Mouse (Mus musculus): ENCODE results near the gene Hoxa10. TPM values are rescaled to one million over a fixed set of nuclear protein-coding genes. Genes with fewer than 3 reads are reported as not detected.
A peak's percentile ranks its signal among the peaks of the same experiment; 100 is the strongest.

Hoxa10 gene
- polyA plus RNA-seq, 1 experiment = 0.54 TPM

DNA sequence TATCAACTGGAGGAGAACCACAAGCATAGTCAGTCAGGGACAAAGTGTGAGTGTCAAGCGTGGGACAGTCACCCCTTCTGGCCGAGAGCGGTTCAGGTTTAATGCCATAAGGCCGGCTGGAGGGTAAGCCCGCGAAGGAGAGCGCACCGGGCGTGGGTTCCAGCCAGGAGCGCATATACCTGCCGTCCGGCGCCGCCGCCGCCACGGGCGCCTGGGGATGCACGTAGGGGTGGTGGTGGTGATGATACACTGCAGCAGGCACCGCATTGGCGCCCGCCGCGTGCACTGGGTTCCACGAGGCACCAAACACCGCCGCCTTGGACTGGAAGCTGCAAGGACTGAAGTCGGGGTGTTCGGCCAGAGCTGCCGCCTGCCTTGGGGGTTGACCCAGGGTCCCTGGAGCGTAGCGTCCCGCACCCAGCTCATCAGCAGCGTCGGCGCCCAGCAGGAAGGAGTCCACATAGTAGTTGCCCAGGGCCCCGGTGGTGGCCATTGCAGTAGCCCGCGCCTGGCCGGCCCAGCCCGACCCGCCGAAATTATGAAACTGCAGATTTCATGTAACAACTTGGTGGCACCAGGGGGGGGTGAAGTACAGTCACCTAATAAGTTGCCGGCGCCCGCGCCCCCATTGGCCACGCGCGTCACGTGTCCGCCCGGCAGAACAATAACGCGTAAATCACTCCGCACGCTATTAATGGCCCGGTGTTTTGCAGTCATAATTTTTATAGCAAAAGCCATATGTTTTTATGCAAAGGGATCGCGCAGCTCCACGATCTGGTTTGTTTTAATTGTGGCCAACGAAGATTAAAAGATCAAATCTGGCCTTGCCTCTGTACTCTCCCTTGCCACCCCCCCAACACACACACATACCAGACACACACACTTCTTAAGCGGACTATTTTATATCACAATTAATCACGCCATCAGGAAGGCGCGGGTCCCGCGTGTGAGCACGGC, 14.8 kb downstream of the Hoxa10 start:
- peak overlapping the region; percentile 5; the same call in 1 of the 2 replicates for H3K4me3 ChIP-seq (ENCODE audit: insufficient read depth, low read length)
- H3K27ac ChIP-seq (ENCODE audit: insufficient read depth, low read depth, low read length) = no peak overlapping the region
- no peak for TF ChIP-seq POLR2A (IDR thresholded peaks at IDR 0.05; ENCODE audit: borderline replicate concordance, low read depth, low read length)
- TF ChIP-seq CTCF (IDR thresholded peaks at IDR 0.05; ENCODE audit: low read depth, low read length) = no peak
- no peaks in the 10 kb centered on the region for H3K4me1 ChIP-seq (ENCODE audit: control insufficient read depth, insufficient read depth, low read length)

DNA sequence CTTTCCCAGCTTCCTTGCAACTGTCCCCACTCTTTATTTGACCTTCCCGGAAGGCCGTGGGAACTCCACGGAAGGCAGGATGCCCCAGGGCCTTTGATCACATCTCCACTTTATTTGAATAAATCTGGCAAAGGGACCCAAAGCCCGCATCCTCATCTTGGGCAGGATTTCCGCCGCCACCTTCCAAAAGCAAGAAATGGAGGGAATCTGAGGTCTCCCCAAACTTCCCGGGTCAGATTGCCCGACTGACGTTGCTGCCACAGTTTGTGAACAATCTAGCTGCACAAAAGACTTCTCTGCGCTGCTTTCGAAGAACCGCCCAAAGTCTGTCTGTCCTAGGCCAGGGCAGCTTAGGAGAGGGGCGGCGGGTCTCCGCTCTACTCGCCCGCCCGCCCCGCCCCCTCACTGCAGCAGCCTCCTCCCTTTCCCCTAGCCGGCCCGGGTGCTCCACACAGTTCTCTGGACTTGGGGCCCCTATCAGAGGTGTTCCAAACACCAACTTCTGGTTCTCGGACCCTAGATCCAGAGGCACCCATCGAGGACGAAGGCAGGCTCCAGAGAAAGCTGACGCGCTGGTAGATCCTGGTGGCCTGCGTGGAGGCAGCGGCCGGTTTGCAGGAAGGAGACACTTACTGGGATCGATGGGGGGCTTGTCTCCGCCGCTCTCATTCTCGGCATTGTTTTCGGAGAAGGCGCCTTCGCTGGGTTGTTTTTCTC, 15.6 kb downstream of the Hoxa10 start:
- TF ChIP-seq CTCF (IDR thresholded peaks at IDR 0.05; ENCODE audit: low read depth, low read length) (no peak), POLR2A (IDR thresholded peaks at IDR 0.05; ENCODE audit: borderline replicate concordance, low read depth, low read length) (no peak)
- Histone ChIP-seq H3K4me1 (ENCODE audit: control insufficient read depth, insufficient read depth, low read length) (no peaks in the 10 kb centered on the region), H3K27ac (ENCODE audit: insufficient read depth, low read depth, low read length) (no peak overlapping the region), H3K4me3 (ENCODE audit: insufficient read depth, low read length) (no peak overlapping the region)

DNA sequence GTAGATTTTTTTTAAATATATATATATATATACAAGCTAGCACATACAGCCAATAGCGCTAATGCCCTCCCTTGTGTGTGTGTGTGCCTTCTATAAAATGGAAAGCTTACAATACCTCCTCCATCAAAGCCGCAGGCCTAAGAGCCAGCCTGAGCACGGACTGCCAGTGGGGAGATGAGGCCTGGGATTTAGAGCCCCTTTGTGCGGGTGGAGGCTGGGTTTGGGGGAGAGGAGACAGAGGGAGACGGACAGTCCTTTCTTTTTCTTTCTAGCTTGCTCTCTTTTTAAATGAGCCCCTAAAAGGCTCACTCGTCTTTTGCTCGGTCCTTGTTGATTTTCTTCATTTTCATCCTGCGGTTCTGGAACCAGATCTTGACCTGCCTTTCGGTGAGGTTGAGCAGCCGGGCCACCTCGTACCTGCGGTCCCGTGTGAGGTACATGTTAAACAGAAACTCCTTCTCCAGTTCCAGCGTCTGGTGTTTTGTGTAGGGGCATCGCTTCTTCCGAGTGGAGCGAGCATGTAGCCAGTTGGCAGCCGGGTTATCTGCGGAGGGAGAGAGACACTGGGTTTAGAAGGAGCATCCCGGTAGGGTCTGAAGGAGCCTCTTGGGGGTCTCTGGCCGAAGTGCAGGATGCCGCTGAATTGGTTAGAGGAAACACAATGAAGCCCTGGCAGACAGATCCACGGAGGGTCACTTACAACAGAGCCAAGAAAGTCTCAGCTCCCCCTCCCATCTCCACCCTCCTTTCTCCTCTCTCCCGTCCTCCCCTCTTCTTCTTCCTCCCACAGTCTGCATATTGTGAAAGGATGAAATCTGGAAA, 16.5 kb downstream of the Hoxa10 start:
- TF ChIP-seq CTCF (IDR thresholded peaks at IDR 0.05; ENCODE audit: low read depth, low read length) = no peak
- TF ChIP-seq POLR2A (IDR thresholded peaks at IDR 0.05; ENCODE audit: borderline replicate concordance, low read depth, low read length) = no peak
- Histone ChIP-seq H3K27ac (ENCODE audit: insufficient read depth, low read depth, low read length) (no peak overlapping the region), H3K4me1 (ENCODE audit: control insufficient read depth, insufficient read depth, low read length) (no peaks in the 10 kb centered on the region)

DNA sequence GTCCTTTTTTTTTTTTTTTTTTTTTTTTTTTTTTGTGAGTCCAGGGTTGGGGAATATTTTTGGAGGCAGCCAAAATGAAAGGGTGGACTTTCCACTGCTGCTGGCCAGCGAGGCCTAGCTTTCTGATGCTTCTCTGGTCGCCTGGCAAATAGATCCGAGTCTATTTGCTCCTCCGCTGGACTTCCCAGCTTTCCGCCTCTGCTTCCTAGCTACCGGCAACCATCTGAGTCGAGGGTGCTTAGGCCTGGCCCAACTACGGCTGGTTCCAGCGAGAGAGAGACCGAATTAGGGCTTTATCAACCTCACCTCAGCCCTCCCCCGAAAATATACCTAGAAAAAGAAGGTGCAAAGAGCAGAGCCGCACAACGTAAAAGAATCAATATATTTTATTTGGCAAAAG, 17.9 kb downstream of the Hoxa10 start:
- H3K4me3 ChIP-seq (ENCODE audit: insufficient read depth, low read length) = no peak overlapping the region
- TF ChIP-seq CTCF (IDR thresholded peaks at IDR 0.05; ENCODE audit: low read depth, low read length) (no peak), POLR2A (IDR thresholded peaks at IDR 0.05; ENCODE audit: borderline replicate concordance, low read depth, low read length) (no peak)
- H3K27ac ChIP-seq (ENCODE audit: insufficient read depth, low read depth, low read length) = no peak overlapping the region
- H3K4me1 ChIP-seq (ENCODE audit: control insufficient read depth, insufficient read depth, low read length) = no peaks in the 10 kb centered on the region

More for the DNA sequence above, 16.5 kb downstream of the Hoxa10 start:
- no peak overlapping the region for H3K4me3 ChIP-seq (ENCODE audit: insufficient read depth, low read length)

DNA sequence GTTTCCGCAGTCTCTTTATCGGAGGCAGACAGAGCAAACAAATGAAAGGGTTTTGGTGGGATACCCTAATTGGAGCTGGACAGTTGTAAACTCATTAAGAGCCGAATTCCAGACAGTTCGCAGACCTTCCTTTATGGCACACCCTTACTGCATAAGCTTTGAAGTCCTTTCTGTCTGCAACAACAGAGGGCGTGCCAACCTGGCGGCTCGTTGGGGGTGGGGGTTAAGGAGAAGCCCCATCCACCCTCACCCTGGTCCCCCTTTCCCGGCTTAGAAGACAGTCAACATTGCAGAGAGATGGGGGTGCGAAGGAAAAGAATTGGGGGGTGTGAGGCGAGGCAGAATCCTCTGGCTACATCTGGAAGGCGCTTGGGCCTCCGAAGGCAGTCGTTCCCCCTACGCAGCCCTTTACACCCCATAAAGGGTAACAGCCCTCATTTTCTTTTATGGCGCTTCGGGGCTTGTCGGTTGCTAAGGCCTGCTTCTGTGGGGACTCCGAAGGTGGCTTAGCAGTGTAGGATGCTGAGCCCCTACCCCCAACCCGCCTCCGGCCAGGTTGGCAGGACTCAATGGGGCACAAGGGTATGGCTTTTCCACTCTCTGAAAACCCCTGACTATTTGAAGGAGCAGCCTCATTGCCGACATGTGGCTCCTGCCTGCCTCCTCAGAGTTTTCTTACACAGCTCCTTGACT, 18.5 kb downstream of the Hoxa10 start:
- TF ChIP-seq POLR2A (IDR thresholded peaks at IDR 0.05; ENCODE audit: borderline replicate concordance, low read depth, low read length) = no peak
- TF ChIP-seq CTCF (IDR thresholded peaks at IDR 0.05; ENCODE audit: low read depth, low read length) = no peak
- Histone ChIP-seq H3K4me3 (ENCODE audit: insufficient read depth, low read length) (peak overlapping the region; percentile 30), H3K4me1 (ENCODE audit: control insufficient read depth, insufficient read depth, low read length) (no peaks in the 10 kb centered on the region), H3K27ac (ENCODE audit: insufficient read depth, low read depth, low read length) (no peak overlapping the region)

DNA sequence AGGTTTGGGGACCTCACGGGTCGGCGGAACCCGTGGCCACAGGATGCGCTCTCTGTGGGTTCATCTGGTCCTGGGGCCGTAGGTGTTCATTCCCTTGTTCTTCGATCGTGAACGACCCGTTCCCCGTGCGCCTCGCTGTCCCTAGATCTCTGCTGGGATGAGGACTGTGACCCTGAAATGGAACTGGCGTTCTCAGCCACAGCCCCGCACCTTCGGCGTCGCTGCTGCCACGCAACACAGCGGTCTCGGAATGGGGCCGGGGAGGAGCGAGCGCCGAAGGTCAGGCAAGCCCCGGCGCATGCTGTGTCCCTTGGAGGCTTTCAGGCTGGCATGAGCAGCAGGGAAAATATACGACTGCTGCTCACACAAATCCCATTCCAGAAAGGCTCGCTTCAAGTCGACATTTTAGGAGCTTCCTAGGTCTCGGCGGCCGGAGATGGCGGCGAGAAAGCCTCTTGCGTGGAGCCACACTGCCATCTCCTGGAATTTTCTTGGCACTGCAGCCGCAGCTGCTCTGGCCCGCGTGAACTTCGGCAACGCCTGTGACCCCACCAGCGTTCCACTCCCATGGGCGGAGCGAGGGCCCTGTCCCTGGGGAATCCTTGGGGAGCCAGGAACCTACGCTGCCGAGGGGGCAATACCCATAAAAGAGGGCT, 19.2 kb downstream of the Hoxa10 start, which contains the start of gene Hoxa7:
TSS of gene Hoxa7 (minus strand) at position 518 of the 656 bp plus-strand sequence.
- no peak for TF ChIP-seq POLR2A (IDR thresholded peaks at IDR 0.05; ENCODE audit: borderline replicate concordance, low read depth, low read length)
- TF ChIP-seq CTCF (IDR thresholded peaks at IDR 0.05; ENCODE audit: low read depth, low read length) = peak; percentile 65
- no peak within 1 kb of the TSS for H3K27ac ChIP-seq (ENCODE audit: insufficient read depth, low read depth, low read length)
- no peaks in the 10 kb centered on the region for H3K4me1 ChIP-seq (ENCODE audit: control insufficient read depth, insufficient read depth, low read length)
- H3K4me3 ChIP-seq (ENCODE audit: insufficient read depth, low read length) = peak within 1 kb of the TSS; percentile 51

DNA sequence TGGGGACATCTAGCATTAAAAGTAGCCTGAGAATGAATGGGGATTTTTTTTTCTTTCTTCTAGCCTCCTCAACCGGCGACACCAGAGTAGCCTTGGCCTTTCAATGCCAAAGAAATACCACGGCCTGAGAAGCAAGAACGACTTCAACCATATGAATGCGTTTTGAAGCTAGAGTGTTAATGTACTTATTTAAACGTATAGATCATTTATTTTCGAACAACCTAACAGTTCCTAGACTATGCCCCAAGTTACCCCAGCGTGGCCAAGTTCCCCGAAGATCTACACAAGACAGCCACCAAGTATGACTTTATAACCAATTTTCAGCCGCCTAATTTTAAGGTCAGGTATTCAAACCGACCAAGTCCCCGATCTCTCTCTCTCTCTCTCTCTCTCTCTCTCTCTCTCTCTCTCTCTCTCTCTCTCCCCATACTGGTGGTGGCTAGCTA, 19.8 kb downstream of the Hoxa10 start:
- no peak for TF ChIP-seq CTCF (IDR thresholded peaks at IDR 0.05; ENCODE audit: low read depth, low read length)
- TF ChIP-seq POLR2A (IDR thresholded peaks at IDR 0.05; ENCODE audit: borderline replicate concordance, low read depth, low read length) = no peak
- H3K27ac ChIP-seq (ENCODE audit: insufficient read depth, low read depth, low read length) = no peak overlapping the region
- no peaks in the 10 kb centered on the region for H3K4me1 ChIP-seq (ENCODE audit: control insufficient read depth, insufficient read depth, low read length)
- H3K4me3 ChIP-seq (ENCODE audit: insufficient read depth, low read length) = peak overlapping the region; percentile 51

DNA sequence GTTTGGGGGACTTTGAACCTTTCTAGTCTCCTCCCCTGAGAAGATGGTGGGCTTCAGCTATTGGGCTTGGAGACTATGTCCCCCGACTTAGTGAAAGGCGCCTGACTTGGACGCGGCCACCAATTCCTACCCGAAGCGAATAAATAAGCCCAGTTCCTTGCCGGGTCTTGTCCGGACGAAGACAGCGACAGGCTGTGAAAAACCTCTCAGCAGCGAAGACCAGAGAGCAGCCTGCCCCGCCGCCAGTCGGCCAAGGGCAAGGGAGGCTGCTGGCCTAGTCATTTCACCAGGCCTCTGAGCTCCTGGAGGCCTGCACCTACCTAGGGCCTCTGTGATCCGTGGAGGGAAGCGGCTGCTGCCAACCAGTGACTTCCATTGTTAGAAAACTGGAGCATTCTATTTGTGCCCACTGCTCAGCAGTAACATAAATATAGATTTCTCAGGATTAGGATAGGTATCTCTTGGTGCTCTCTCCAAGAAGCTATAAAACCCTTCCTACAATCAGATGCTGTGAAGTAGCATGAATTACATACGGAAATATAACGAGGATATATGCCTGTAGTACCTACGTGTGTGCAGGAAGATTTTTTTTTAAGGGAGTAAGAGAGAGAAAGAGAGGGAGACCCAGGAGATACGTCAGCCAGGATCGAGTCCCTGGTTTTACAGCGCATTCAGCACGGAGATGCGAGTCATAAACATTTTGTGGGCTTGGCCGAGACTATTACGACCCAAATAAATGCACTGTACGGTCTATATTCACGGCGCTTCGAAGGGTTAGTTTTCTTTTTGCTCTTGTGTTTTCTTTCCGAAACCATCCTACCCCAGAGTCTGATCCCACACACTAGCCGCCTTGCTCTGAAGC, 20.4 kb downstream of the Hoxa10 start:
- Histone ChIP-seq H3K4me1 (ENCODE audit: control insufficient read depth, insufficient read depth, low read length) (no peaks in the 10 kb centered on the region), H3K27ac (ENCODE audit: insufficient read depth, low read depth, low read length) (no peak overlapping the region), H3K4me3 (ENCODE audit: insufficient read depth, low read length) (no peak overlapping the region)
- no peak for TF ChIP-seq POLR2A (IDR thresholded peaks at IDR 0.05; ENCODE audit: borderline replicate concordance, low read depth, low read length)

Measured in bone marrow macrophage, adult 2 months (primary cell).